Mouse (Mus musculus): ENCODE measurements around the gene Ttc25. TPM values are rescaled to one million over a fixed set of nuclear protein-coding genes. Genes with fewer than 3 reads are reported as not detected.
A peak's percentile ranks its signal among the peaks of the same experiment; 100 is the strongest.

Ttc25 gene
- under 1 TPM; 0.14 to 0.16 TPM for total RNA-seq (2021)
- long read RNA-seq, experiment 1 = 0 reads
- long read RNA-seq, experiment 2 = 0 reads

DNA sequence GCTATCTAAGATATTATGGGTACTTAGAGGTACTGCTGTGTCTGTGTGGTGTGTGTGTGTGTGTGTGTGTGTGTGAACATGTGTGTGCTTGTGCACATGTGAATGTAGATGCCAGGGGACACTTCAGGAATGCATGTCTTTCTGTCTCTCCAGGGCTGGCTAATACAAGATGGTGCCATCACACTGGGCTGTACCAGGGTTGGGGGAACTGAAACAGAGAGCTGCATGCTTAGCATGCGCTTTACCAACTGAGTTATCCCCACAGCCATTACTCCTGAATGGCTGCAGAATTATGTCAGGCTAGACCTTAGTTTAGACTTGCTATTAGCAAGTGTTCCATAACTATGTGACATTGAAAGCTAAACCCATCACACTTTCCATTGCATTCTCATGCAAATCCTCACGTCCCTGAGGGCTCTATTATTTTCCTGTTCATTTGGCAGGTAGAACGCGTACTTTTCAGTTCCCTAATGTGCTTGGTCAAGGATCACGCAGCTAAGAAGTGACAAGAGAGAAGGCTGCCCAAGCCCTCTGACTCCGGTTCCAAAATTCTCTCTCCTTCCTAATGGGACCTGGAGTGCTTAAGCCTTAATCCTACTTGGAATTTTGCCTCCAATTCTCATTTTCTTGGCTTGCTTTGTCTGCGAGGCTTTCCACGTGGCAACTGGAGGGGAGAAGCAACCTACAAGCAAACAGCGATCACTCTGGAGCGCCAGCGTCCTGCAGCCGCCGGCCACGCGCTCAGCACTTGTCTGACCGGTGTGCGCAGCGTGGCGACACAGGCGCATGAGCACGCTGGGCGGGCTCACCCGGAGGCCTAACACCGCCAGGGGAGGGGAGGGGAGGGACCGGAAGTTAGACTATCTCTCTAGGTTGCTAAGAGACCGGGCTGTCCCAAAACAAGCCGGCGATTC, at the start of gene Ttc25:
Gene Ttc25 (plus strand): TSS at position 776 of the 914 bp plus-strand sequence.
- peak; percentile 82 for DNase-seq

DNA sequence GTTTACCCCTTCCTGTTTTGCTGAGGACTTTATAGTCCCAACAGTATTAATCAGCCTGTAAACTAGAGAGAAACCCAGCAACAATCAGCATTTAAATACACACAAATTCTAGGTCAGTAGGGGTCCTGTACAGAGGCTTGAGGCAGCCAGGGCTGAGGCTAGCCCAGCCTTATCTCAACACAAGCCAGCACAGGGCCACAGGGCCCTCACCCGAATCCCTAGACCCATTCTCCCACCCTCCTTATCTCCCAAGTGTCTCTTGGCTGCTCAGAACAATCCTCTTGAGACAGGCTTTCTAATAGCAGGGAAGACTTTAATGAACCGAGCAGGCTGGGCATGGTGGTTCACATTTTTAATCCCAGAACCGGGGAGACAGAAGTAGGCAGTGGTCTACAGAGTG, 45.2 kb upstream of the Ttc25 start:
- DNase-seq = no peak

GRCm38 (mm10) chr11:100500651-100501050, 44.8 kb upstream of the Ttc25 start:
- DNase-seq = no peak

DNA sequence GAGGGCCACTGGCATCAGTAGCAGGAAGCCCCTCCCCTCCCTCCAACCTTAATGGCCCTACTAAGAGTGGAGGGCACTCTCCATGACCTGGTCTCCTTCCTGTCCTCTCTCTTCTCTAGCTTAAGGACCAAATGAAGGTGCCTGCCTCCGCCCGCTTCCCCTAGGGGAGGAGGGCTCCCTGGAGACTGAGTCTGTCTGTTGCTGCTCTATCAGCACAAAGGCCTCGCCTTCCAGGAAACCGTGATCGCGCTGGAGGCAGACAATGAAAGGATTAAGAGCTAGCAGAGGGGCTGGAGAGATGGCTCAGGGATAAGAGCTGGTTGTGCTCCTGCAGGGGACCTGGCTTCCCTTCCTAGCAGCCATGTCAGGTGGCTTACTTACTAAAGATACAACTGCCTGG, 44.1 kb upstream of the Ttc25 start:
- no peak for DNase-seq

DNA sequence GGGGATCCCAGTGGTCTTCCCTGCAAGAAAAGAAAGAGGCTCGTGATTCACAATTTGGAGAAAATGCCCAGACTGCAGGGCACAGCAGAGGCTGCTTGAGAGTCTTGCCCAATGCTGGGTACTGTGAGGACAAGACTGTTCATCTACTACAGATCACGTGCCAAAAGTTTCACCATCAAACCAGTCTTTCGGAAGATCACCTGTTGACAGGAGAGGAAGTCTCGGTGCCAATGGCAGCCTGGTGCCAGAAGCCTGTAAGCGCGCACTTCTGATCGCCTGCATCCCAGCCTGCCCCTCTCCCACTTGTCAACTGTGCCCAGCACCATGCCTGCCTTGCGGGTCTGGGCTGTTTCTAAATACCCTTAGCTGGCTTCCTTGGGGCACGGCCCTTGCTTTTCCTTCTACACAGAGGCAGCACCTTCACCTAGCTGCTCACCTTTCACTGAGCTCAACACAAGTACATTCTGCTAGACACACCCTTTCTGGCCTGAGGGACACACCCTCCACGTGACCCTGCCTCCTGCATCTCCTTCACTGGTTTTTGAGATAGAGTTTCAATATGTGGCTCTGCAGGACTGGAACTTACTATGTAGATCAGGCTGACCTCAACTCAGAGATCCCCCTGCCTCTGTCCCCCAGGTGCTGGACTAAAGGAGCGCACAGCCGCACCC, 40.3 kb upstream of the Ttc25 start:
- DNase-seq = no peak

- no peak for DNase-seq
Measured at GRCm38 (mm10) chr11:100505997-100506396, 39.4 kb upstream of the Ttc25 start.

DNA sequence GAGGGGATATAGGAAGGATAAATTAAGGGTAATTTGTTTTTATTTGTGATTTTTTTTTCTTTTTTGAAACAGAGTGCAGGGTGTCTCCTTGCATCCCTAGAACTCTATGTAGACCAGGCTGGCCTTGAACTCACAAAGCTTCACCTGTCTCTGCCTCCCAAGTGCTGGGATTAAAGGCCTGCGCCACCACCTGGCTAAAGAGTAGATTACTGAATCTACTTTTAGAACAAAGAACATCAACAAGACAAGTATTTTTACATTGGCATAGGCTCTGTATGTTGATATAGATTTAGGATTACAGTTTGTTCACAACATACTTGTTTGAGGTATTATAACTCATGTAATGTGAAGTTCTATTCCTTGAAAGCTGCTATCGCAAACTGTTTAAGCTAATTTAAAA, 34.9 kb upstream of the Ttc25 start:
- no peak for DNase-seq

- DNase-seq = no peak
Measured at GRCm38 (mm10) chr11:100512384-100512783, 33.0 kb upstream of the Ttc25 start.

GRCm38 (mm10) chr11:100513716-100514115, 31.7 kb upstream of the Ttc25 start:
- DNase-seq = no peak

- no peak for DNase-seq
Measured at GRCm38 (mm10) chr11:100515061-100515460, 30.3 kb upstream of the Ttc25 start.

GRCm38 (mm10) chr11:100515789-100516188, 29.6 kb upstream of the Ttc25 start:
- DNase-seq = no peak

GRCm38 (mm10) chr11:100516291-100516690, 29.1 kb upstream of the Ttc25 start:
- no peak for DNase-seq

GRCm38 (mm10) chr11:100518188-100518591, 27.2 kb upstream of the Ttc25 start:
- DNase-seq = no peak

DNA sequence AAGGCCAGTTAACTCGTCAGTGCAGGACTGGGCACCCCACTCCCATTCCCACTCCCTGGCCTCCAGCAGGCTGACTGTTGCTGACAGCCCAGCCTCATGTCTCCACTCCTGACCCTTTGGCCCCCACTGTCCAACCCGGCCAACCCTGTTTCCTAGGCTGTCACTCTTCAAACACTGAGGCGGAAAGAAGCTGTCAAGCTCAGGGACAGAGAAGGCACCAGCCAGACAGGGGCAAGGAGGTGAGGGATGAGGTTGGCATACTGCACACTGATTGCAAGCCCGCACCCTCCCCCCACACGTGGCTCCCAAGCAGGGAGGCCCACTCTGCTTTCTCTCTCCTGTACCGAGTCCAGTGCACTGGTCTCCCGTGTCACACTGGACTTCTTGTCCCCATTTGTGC, 26.2 kb upstream of the Ttc25 start:
- DNase-seq = no peak

DNA sequence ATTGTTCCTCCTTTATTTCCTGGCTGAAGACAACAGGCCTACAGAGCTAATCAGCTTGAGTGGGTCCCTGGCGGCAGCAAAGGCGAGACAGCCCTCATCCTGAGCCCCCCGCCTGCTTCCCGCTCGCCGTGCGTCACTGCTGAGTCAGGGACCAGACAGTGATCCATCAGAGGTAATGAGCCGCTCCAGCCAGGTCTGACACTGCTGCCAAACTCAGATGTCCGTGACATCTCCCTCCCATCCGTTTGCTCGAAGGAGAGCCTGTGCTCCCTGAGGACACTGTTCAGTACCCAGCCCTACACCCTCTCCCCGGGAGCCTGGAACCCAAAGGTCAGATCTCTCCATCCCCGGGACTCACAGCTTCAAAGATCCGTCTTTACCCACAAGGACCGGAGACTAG, 24.6 kb upstream of the Ttc25 start:
- no peak for DNase-seq

- DNase-seq = no peak
Measured at GRCm38 (mm10) chr11:100524358-100524757, 21.0 kb upstream of the Ttc25 start.

DNA sequence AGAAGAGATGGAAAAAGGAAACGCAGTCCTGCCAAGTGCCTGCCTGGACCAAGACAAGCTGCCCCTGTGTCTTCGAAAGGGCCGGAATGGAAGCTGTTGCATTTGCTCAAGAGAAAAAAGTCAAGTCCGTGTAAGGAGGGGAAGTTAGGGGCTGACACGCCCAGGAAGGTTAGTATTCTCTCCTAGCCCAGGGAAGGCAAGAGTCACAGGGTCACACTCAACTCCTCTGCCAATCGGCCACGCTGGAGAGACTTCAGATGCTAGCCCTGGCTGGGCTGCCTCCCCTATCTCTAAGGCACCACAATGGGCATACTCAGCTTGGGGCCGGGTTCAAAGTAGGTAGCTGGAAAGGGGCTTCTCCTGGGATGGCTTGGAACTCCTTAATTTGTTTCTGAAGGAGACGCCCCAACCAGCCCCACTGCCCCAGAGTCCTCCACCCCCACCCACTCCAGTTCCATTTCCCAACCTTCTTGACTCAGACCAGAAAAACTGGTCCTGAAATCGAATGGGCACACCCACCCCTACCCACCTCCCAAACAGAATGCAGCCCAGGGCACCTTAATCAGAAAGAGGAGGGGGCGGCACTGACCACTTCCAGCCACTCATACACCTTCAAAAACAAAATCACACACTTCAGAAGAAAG, 20.3 kb upstream of the Ttc25 start:
- DNase-seq = no peak

DNA sequence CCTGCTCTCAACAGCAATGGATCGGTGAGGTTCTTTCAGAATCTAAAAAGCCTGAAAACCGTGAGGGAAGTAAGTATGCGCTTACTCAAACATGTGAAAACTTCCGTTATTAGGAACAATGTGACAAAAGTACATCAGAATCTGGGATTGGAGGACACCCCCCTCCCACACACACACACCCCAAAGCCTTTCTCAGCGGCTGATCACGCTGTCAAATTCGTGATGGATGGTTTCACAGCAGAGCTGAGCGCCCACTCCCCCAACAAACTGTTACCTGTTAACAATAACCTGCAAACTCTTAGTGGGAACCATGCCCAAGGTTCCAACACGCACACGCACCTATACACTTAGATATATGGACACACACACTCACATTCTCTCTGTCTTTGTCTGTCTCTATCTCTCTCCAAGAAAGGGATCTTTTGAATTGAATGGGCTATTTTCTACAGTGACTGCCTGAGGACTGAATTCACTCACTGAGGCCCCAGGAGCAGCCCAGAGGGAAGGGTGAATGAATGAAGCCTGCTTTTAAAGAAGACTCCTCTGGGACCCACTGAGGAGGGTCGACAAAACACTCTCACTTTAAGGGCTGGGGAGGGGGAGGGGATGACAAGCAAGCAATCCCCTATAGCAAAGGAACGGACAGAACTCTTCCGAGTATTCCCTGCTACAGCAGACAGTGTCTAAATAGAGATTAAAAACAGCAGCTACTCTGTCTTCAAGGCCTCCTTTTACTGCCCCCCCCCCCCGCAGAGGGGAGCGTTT, 19.2 kb upstream of the Ttc25 start:
- DNase-seq = no peak

GRCm38 (mm10) chr11:100527066-100527457, 18.3 kb upstream of the Ttc25 start:
- peak; percentile 54 for DNase-seq

DNA sequence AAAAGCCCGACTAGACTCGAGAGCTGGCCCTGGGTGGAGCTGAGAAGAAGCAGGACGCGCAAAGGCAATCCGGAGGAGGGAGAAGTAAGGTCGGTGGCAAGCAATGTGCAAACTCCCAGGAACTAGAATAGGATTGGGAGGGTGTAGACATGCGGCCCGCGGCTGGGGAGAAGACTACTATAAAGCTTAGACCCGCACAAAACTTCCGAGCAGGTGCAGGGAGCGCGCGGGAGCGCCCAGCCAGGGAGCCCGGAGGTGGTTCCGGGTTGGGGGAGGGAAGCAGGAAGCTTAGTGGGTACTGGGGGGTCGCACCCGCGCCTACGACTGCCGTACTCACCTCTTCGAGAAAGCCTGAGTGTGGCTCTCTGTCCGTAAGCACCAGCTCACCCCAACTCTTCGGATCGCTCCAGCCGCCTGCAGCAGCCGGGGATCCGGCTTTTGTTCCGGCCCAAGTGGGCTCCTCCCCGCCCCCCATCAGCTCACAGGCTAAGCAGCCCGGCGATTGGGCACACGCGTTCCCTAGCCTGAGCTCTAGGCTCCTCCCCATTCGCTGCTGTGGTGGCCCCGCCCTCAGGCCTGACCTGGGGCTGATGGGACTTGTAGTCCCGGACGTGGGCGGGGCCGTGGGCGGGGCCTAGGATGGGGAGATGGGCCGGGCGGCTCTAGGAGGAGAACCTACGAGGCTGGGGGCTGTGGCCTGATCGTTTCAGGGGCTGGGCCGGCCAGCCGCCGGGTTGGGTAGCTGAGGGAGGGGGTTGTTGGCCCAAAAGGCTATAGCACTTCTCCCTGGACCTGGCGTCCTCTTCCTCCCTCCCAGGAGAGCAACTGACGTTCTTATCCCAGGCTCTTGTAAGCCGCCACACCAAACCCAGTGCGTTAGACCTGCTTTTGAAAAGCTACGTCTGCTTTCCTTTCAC, 17.7 kb upstream of the Ttc25 start, which contains the start of gene Acly:
Gene Acly (minus strand): TSS at position 543 of the 917 bp plus-strand sequence.
- peak; percentile 99 for DNase-seq
